Mouse (Mus musculus) thymus, postnatal 10 days (tissue): ENCODE results near the gene Emsy.
A peak's percentile ranks its signal among the peaks of the same experiment; 100 is the strongest.

Experiments
- DNase-seq, 2 experiments: peaks; one replicate each; pipeline ENCODE4 v3.0.0; 2021; ENCODE audit warnings: low spot score in 2 of 2

The Emsy gene

GRCm38 (mm10) chr7:98667956-98668746 is 11.6 kb upstream of the Emsy start:
- DNase-seq, result no peak

GRCm38 (mm10) chr7:98665726-98666125 is 9.1 kb upstream of the Emsy start:
- no peak for DNase-seq

GRCm38 (mm10) chr7:98665166-98665565 is 8.6 kb upstream of the Emsy start:
- DNase-seq, result no peak

GRCm38 (mm10) chr7:98655681-98656530 is 677 bp downstream of the Emsy start:
- peak; percentile 60 to 66 for DNase-seq

- DNase-seq, result no peak
Measured at GRCm38 (mm10) chr7:98651651-98652050, 4.9 kb downstream of the Emsy start.

GRCm38 (mm10) chr7:98644238-98644637 is 12.3 kb downstream of the Emsy start:
- DNase-seq, result no peak

- no peak for DNase-seq
Measured at GRCm38 (mm10) chr7:98636607-98637006, 20.0 kb downstream of the Emsy start.

GRCm38 (mm10) chr7:98633032-98633431 is 23.6 kb downstream of the Emsy start:
- DNase-seq, result no peak

GRCm38 (mm10) chr7:98629947-98630346 is 26.6 kb downstream of the Emsy start:
- DNase-seq, result no peak

- DNase-seq, result no peak
Measured at GRCm38 (mm10) chr7:98617739-98618138, 38.8 kb downstream of the Emsy start.

GRCm38 (mm10) chr7:98612936-98613335 is 43.6 kb downstream of the Emsy start:
- no peak for DNase-seq

GRCm38 (mm10) chr7:98608520-98608919 is 48.1 kb downstream of the Emsy start:
- DNase-seq, result no peak

- DNase-seq, result peak in 1 of 2 experiments; percentile 26
Measured at GRCm38 (mm10) chr7:98607158-98607557, 49.4 kb downstream of the Emsy start.

- DNase-seq, result no peak
Measured at GRCm38 (mm10) chr7:98601715-98602114, 54.9 kb downstream of the Emsy start.

- DNase-seq, result no peak
Measured at GRCm38 (mm10) chr7:98597402-98597801, 59.2 kb downstream of the Emsy start.

GRCm38 (mm10) chr7:98594731-98595130 is 61.9 kb downstream of the Emsy start:
- peak; percentile 59 to 67 for DNase-seq

GRCm38 (mm10) chr7:98593276-98593675 is 63.3 kb downstream of the Emsy start:
- no peak for DNase-seq

- peak in 1 of 2 experiments; percentile 65 for DNase-seq
Measured at GRCm38 (mm10) chr7:98589028-98589427, 67.6 kb downstream of the Emsy start.

- DNase-seq, result no peak
Measured at GRCm38 (mm10) chr7:98586313-98586712, 70.3 kb downstream of the Emsy start.

- no peak for DNase-seq
Measured at GRCm38 (mm10) chr7:98584555-98584954, 72.0 kb downstream of the Emsy start.

- DNase-seq, result no peak
Measured at GRCm38 (mm10) chr7:98581266-98581665, 75.3 kb downstream of the Emsy start.

- no peak for DNase-seq
Measured at GRCm38 (mm10) chr7:98580441-98580840, 76.1 kb downstream of the Emsy start.

- DNase-seq, result no peak
Measured at GRCm38 (mm10) chr7:98579731-98580130, 76.9 kb downstream of the Emsy start.
